Mouse (Mus musculus): Measurements from ENCODE around the gene Zfp385a.

DNA sequence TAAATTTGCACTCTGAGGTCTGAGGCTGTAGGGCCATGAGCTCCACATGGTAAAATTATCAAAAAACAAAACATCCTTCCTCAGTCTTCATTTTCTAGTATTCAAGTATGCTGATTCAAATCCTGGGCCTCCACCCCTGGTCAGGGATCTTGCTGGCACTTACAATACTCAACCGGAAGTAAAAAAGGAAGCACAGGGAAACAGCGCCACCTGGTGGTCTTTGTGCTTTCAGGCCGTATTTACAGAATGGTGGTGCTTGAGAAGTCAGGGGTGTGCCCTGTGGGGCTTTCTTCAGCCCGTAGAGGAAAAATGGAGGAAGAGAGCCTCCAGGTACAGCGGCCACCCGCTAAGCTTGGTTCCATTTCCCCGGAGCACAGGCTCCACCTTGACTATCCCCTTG lies 32.8 kb downstream of the Zfp385a start:
- TF ChIP-seq POLR2A (IDR thresholded peaks at IDR 0.05; ENCODE audit: low read depth, low read length) = no peak
- peak; percentile 65 for TF ChIP-seq CTCF (IDR thresholded peaks at IDR 0.05; ENCODE audit: borderline replicate concordance, insufficient read depth, low read length)

Measured in embryonic fibroblast, embryonic 13.5 days (primary cell).